Mouse (Mus musculus) stomach, postnatal 0 days (tissue): ENCODE results near the gene Slc4a1.

Experiments used
- CTCF ChIP-seq: IDR thresholded peaks from 2 replicates; pipeline ENCODE4 v1.5.1; 2016; ENCODE audit warnings: antibody characterized with exemption, low read depth, mild to moderate bottlenecking, moderate library complexity
- EP300 ChIP-seq: optimal IDR thresholded peaks from 2 replicates; pipeline ENCODE3; 2016; ENCODE audit warnings: antibody characterized with exemption

- no peak for TF ChIP-seq CTCF
- TF ChIP-seq EP300, result no peak
Measured at GRCm38 (mm10) chr11:102331806-102332205, 34.2 kb downstream of the Slc4a1 start.
